Mouse (Mus musculus) hindbrain, embryonic 12.5 days (tissue): ENCODE measurements around the gene Sapcd1. TPM values are rescaled to one million over a fixed set of nuclear protein-coding genes. Genes with fewer than 3 reads are reported as not detected.
"Not testable (repeated sequence)": the region's sequence is repeated elsewhere in the genome, so short reads cannot be mapped to it uniquely, and the experiment has no call there.

Experiments
- ATAC-seq: fragments of 200-750 bp; cut with Nextera tagmentation; 2 replicates; pipeline ENCODE4 v1.8.0; 2017; ENCODE audit warnings: moderate TSS enrichment; ENCODE audit not compliant: low FRiP score
- H3K27ac ChIP-seq: fragments of 300-500 bp; sonication (generic); 2 replicates; pipeline ENCODE4 v1.5.1; 2016; ENCODE audit warnings: mild to moderate bottlenecking
- H3K27me3 ChIP-seq: fragments of 300-500 bp; sonication (generic); 2 replicates; pipeline ENCODE4 v1.6.1; 2016; ENCODE audit warnings: mild to moderate bottlenecking
- H3K36me3 ChIP-seq: fragments of 300-500 bp; sonication (generic); 2 replicates; pipeline ENCODE4 v1.6.1; 2016; ENCODE audit warnings: mild to moderate bottlenecking
- H3K4me1 ChIP-seq: fragments of 300-500 bp; sonication (generic); 2 replicates; pipeline ENCODE4 v1.6.1; 2016
- H3K4me2 ChIP-seq: fragments of 300-500 bp; sonication (generic); replicated peaks from 2 replicates; pipeline ENCODE4 v1.6.1; 2016; ENCODE audit warnings: mild to moderate bottlenecking
- H3K4me3 ChIP-seq: fragments of 300-500 bp; sonication (generic); 2 replicates; pipeline ENCODE4 v1.5.1; 2016; ENCODE audit warnings: mild to moderate bottlenecking
- H3K9ac ChIP-seq: fragments of 300-500 bp; sonication (generic); 2 replicates; pipeline ENCODE4 v1.6.1; 2016; ENCODE audit warnings: mild to moderate bottlenecking, moderate library complexity
- H3K9me3 ChIP-seq: fragments of 300-500 bp; sonication (generic); replicated peaks from 2 replicates; pipeline ENCODE4 v1.6.1; 2016; ENCODE audit warnings: mild to moderate bottlenecking
- WGBS: fragments of 180-500 bp; shearing (Covaris S2); methylation state at CpG from one replicate; pipeline ENCODE4 v1.1.7; 2016; 5-methylcytosine and 5-hydroxymethylcytosine counted together
- polyA plus RNA-seq: library from polyadenylated mRNA; unstranded; fragments of >200 nt; fragmentation: Nextera tagmentation; extraction: Ambion mirVana; gene quantifications from 2 replicates; pipeline ENCODE4 v1.2.1, GENCODE M21; 2016

The Sapcd1 gene
- polyA plus RNA-seq, 1 experiment from 2014 or later: 2.4 TPM

DNA sequence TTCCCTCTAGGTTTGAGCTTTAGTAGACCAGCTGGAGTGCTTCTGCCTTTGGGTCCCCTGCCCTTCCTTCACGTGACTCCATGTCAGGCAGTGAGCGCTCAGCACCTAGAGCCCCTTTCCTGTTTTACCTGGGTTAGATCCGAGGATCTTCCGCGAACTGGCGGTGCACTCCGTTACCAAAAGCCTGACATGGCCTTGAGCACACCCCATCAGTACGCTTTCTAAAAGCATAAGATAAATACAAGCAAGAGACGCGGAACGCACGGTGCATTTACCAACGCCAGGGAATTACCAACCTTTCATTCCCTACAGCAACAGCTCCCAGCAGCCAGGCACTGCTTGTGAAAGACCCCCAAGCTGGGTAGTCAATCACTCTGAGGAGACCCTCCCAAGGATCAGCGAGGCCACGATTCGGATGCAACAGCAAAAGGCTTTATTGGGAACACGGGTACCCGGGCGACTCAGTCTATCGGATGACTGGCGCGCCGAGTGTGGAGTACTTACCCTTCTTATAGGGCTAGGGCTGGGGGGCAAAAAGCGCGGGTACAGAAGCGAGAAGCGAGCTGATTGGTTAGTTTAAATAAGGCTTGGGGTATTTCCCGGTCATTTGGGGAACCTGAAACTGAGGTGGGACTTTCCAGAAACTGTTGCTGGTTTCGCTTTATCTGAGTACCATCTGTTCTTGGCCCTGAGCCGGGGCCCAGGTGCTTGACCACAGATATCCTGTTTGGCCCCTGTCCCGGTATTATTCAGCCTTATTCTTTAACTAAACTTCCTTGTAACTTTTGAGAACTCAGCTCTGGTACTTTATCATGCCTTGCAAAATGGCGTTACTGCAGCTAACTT, 27.7 kb downstream of the Sapcd1 start:
- H3K4me1 ChIP-seq: peaks cover 43% of the 10 kb centered on the region
- not testable (repeated sequence) for H3K27me3 ChIP-seq

GRCm38 (mm10) chr17:34998526-34999430, 29.0 kb downstream of the Sapcd1 start:
- Histone ChIP-seq H3K27ac (no peak overlapping the region), H3K9ac (no peak overlapping the region), H3K4me2 (peak overlapping the region; percentile 100; the same call in 1 of the 2 replicates), H3K27me3 (no peaks in the 10 kb centered on the region), H3K36me3 (0 out of 2 replicates have a peak, but pooled peaks cover 10% of the 10 kb centered on the region), H3K4me3 (0 out of 2 replicates have a peak overlapping the region, but pooled peaks have one; percentile 27), H3K4me1 (peaks cover 43% of the 10 kb centered on the region), H3K9me3 (no peaks in the 10 kb centered on the region)
- no peak for ATAC-seq
- 93% methylated on average over 15 of the region's 15 CpGs for WGBS

More for the DNA sequence above, 27.7 kb downstream of the Sapcd1 start:
- Histone ChIP-seq H3K4me2 (peak overlapping the region; percentile 100), H3K9ac (peak overlapping the region; percentile 96), H3K27ac (peak overlapping the region; percentile 92), H3K4me3 (peak overlapping the region; percentile 89), H3K36me3 (peaks cover 22% of the 10 kb centered on the region)
- 26% methylated on average over 30 of the region's 32 CpGs for whole genome bisulfite sequencing
- ATAC-seq, H3K9me3 ChIP-seq: not testable (repeated sequence)

DNA sequence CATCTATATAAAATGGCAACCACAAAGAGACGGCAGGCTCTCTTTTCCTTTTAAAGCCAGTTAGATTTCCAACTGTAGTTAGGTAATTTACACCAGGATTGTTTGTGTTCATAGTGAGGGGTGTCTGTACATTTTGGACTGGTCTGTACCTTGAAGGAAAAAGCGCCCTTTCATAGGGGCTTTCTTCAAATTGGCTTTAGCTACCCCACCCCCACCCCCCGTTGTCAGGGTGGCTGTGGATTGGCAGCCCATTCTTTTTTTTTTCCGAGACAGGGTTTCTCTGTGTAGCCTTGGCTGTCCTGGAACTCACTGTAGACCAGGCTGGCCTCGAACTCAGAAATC, 30.7 kb downstream of the Sapcd1 start:
- H3K27ac ChIP-seq: no peak overlapping the region
- no peak overlapping the region for H3K9ac ChIP-seq
- H3K4me3 ChIP-seq: no peak overlapping the region
- H3K4me1 ChIP-seq: peaks cover 30% of the 10 kb centered on the region
- ATAC-seq: no peak
- no peaks in the 10 kb centered on the region for H3K9me3 ChIP-seq
- 0 out of 2 replicates have a peak, but pooled peaks cover 10% of the 10 kb centered on the region for H3K36me3 ChIP-seq
- H3K27me3 ChIP-seq: no peaks in the 10 kb centered on the region
- 86% methylated on average over 5 of the region's 5 CpGs for WGBS
- no peak overlapping the region for H3K4me2 ChIP-seq

- H3K27ac ChIP-seq: no peak overlapping the region; the same call in 1 of the 2 replicates
- H3K27me3 ChIP-seq: no peaks in the 10 kb centered on the region
- H3K4me3 ChIP-seq: no peak overlapping the region
- 93% methylated on average over 13 of the region's 14 CpGs for WGBS
- ATAC-seq: no peak
- H3K9me3 ChIP-seq: no peaks in the 10 kb centered on the region
- H3K36me3 ChIP-seq: 0 out of 2 replicates have a peak, but pooled peaks cover 10% of the 10 kb centered on the region
- H3K4me2 ChIP-seq: no peak overlapping the region; the same call in 1 of the 2 replicates
- H3K9ac ChIP-seq: no peak overlapping the region
- H3K4me1 ChIP-seq: peaks cover 25% of the 10 kb centered on the region
These were observed 31.2 kb downstream of the Sapcd1 start for GRCm38 (mm10) chr17:34996411-34997141.

DNA sequence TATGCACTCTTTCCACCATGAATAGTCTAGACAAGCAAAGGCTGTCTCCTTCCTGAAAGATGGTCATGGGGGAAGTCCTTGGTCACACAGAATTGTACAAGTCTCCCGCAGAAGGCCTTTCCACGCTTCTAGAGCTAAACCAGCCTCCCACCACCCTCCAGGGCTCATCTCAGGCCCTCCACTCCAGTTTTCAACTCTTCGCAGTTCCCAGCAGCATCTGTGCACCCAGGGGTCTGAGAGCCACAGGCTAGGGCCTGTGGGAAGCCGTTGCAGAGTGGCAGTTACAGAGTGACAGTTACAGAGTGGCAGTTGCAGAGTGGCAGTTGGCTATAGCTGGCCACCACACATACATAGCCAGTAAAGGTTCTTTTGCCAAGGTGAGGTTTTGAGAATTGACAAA, 31.9 kb downstream of the Sapcd1 start:
- Histone ChIP-seq H3K4me1 (peaks cover 23% of the 10 kb centered on the region), H3K36me3 (peaks cover 15% of the 10 kb centered on the region; the same call in 1 of the 2 replicates)
- not testable (repeated sequence) for H3K9ac ChIP-seq, H3K4me2 ChIP-seq, H3K27ac ChIP-seq, H3K4me3 ChIP-seq, H3K27me3 ChIP-seq, H3K9me3 ChIP-seq, ATAC-seq
- 95% methylated on average over 4 of the region's 4 CpGs for WGBS

- Histone ChIP-seq H3K36me3 (peaks cover 17% of the 10 kb centered on the region; the same call in 1 of the 2 replicates), H3K4me1 (peaks cover 22% of the 10 kb centered on the region)
- H3K4me3 ChIP-seq, H3K9ac ChIP-seq, H3K4me2 ChIP-seq, H3K27ac ChIP-seq, H3K27me3 ChIP-seq, H3K9me3 ChIP-seq, ATAC-seq: not testable (repeated sequence)
- WGBS: 95% methylated on average over 4 of the region's 4 CpGs
These were observed 32.6 kb downstream of the Sapcd1 start for GRCm38 (mm10) chr17:34995192-34995591.

GRCm38 (mm10) chr17:34994751-34995150, 33.1 kb downstream of the Sapcd1 start:
- Histone ChIP-seq H3K9me3 (no peaks in the 10 kb centered on the region), H3K4me2 (no peak overlapping the region), H3K9ac (no peak overlapping the region), H3K27ac (no peak overlapping the region), H3K27me3 (no peaks in the 10 kb centered on the region), H3K4me3 (no peak overlapping the region), H3K4me1 (peaks cover 18% of the 10 kb centered on the region), H3K36me3 (peaks cover 17% of the 10 kb centered on the region; the same call in 1 of the 2 replicates)
- no peak for ATAC-seq

DNA sequence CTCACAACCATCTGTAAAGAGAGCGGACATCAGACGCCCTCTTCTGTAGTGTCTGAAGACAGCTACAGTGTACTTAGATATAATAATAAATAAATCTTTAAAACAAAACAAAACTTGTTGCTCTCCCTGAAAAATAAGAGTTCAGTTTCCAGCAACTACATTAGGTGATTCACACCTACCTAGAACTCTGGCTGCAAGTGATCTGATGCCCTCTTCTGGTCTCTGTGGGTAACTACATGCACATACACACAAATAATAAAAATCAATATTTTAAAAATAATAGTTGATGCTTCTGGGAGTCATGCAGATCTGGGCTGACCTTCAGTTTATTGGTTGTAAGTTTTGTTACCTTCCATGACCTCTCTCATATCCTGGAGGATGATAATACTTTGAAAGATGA, 43.6 kb downstream of the Sapcd1 start:
- Histone ChIP-seq H3K9me3 (no peaks in the 10 kb centered on the region), H3K4me1 (peaks cover 15% of the 10 kb centered on the region), H3K4me3 (no peak overlapping the region), H3K4me2 (no peak overlapping the region), H3K27ac (no peak overlapping the region), H3K27me3 (no peaks in the 10 kb centered on the region), H3K9ac (no peak overlapping the region), H3K36me3 (peaks cover 27% of the 10 kb centered on the region)
- no peak for ATAC-seq
- WGBS: 79% methylated on average over 2 of the region's 2 CpGs

GRCm38 (mm10) chr17:34982328-34982727, 45.5 kb downstream of the Sapcd1 start:
- no peaks in the 10 kb centered on the region for H3K9me3 ChIP-seq
- WGBS: 0% methylated on average over 15 of the region's 15 CpGs
- H3K4me1 ChIP-seq: peaks cover 15% of the 10 kb centered on the region
- H3K36me3 ChIP-seq: peaks cover 20% of the 10 kb centered on the region
- no peaks in the 10 kb centered on the region for H3K27me3 ChIP-seq
- peak overlapping the region; percentile 69 for H3K4me3 ChIP-seq
- peak overlapping the region; percentile 82 for H3K4me2 ChIP-seq
- peak; percentile 29; the same call in 1 of the 2 replicates for ATAC-seq
- H3K9ac ChIP-seq: peak overlapping the region; percentile 84
- H3K27ac ChIP-seq: peak overlapping the region; percentile 96

- ATAC-seq: peak; percentile 93
- peaks cover 19% of the 10 kb centered on the region for H3K36me3 ChIP-seq
- H3K4me1 ChIP-seq: peaks cover 15% of the 10 kb centered on the region
- no peaks in the 10 kb centered on the region for H3K9me3 ChIP-seq
- H3K4me2 ChIP-seq: peak within 1 kb of the TSS; percentile 82
- 1% methylated on average over 57 of the region's 58 CpGs for WGBS
- H3K27ac ChIP-seq: peak within 1 kb of the TSS; percentile 96
- H3K27me3 ChIP-seq: no peaks in the 10 kb centered on the region
- H3K9ac ChIP-seq: peak within 1 kb of the TSS; percentile 84
- peak within 1 kb of the TSS; percentile 69 for H3K4me3 ChIP-seq
These were observed 46.1 kb downstream of the Sapcd1 start, which contains the start of gene Lsm2 for GRCm38 (mm10) chr17:34981690-34982180. TSS of gene Lsm2 (plus strand) at chr17:34981862.

DNA sequence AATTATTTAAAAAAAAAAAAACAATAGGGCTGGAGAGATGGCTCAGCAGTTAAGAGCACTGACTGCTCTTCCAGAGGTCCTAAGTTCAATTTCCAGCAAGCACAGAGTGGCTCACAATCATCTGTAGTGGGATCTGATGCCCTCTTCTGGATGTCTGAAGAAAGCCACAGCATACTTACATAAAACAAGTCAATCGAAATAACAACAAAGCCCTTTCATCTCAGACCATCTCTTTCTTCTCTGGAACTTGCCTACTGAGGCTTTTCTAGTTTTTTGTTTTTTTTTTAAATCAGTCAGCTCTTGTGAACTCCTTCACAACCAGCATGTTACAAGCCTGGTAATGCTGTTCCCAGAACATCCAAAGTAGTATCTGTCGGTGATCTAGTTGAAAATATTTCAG, 47.2 kb downstream of the Sapcd1 start:
- H3K9me3 ChIP-seq: no peaks in the 10 kb centered on the region
- 0 out of 2 replicates have a peak overlapping the region, but pooled peaks have one; percentile 96 for H3K27ac ChIP-seq
- WGBS: 15% methylated on average over 2 of the region's 2 CpGs
- ATAC-seq: no peak
- H3K4me3 ChIP-seq: peak overlapping the region; percentile 69
- peaks cover 15% of the 10 kb centered on the region for H3K4me1 ChIP-seq
- peak overlapping the region; percentile 82 for H3K4me2 ChIP-seq
- H3K27me3 ChIP-seq: no peaks in the 10 kb centered on the region
- peaks cover 8% of the 10 kb centered on the region for H3K36me3 ChIP-seq
- H3K9ac ChIP-seq: peak overlapping the region; percentile 84
